In the genomic region with DNA sequence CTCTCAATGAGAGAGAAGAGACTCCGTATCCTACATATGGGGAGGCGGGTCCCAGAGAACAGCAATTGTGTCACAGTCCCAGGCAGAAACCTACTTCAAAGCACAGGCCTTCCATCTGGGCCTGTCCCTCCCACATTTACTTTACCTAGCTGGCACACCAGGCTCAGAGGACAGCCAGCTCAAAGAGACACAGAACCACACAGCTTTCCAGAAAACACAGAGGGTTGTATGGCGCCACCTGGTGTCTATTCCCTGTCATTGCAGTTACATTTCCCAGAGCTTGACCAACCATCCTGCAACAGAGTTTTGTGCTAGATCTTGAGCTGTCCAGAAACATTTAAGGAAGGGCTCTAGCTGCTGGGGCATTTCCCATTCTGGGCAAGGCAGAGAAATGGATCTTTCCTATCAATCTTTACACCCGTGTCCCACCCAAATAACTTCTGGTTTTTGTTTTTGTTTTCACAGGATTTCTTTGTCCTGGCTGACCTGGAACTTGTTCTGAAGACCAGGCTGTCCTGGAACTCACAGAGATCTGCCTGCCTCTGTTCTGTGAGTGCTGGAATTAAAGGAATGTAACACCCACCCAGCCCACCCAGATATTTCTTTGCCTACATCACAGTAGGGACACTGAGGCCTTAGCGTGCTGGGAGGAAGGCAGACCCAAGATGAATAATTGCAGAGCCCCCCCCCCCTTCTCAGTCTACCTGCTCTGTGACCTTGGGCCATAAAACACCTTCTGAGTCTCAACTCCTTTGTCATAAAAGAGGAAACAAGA, we compare ENCODE assay signal across 9 mouse cellular contexts. TPM values are rescaled to one million over a fixed set of nuclear protein-coding genes. Genes with fewer than 3 reads are reported as not detected.
DNase-seq lines count a peak whose midpoint lies in the region; ATAC-seq and TF ChIP-seq lines count a peak whose summit lies in the region.
"Had no signal": no experiment of that assay in that cellular context is flagged by ENCODE, and none has a peak within 500 bp of the region (broad histone marks: within the 10 kb centered on the region; RNA-seq: fewer than 3 reads in every experiment).

No protein-coding gene starts in this region.

- peaks cover 45% of the 10 kb centered on the region for H3K4me1 ChIP-seq in intestine, embryonic 16.5 days (ENCODE audit: control insufficient read depth, insufficient read depth, low read length)
- H3K4me1 ChIP-seq in midbrain, postnatal 0 days (ENCODE audit: insufficient read depth, low read length) = peaks cover 3% of the 10 kb centered on the region

- intact Hi-C loops in gastrocnemius, postnatal 14 days (cut with DNase I; ENCODE audit: low total_unique reads) = loop anchor here (2.0 to 5.0 kb wide), 3 partner anchors 60 to 171 kb away; no protein-coding TSS in a partner anchor
- intact Hi-C loops in left cerebral cortex, postnatal 4 days (cut with DNase I) = loop anchor here (2.0 to 5.0 kb wide), 3 partner anchors 63 to 170 kb away; no protein-coding TSS in a partner anchor

- H3K9ac ChIP-seq in intestine, embryonic 16.5 days (ENCODE audit: low read depth, low read length) = peak overlapping the region; percentile 23; the same call in 1 of the 2 replicates
- H3K9ac ChIP-seq in midbrain, postnatal 0 days (replicated peaks; ENCODE audit: low read length, poor library complexity, severe bottlenecking) = no peak overlapping the region
- H3K9ac ChIP-seq: embryonic facial prominence, embryonic 15.5 days had no signal

- no peak overlapping the region for H3K4me2 ChIP-seq in intestine, embryonic 16.5 days (ENCODE audit: low read depth, low read length)
- no peak overlapping the region for H3K4me2 ChIP-seq in midbrain, postnatal 0 days (ENCODE audit: low read depth, low read length, poor library complexity, severe bottlenecking)
- H3K4me2 ChIP-seq: embryonic facial prominence, embryonic 15.5 days had no signal

- H3K9me3 ChIP-seq in intestine, embryonic 16.5 days (ENCODE audit: control insufficient read depth, low read length) = no peaks in the 10 kb centered on the region
- H3K9me3 ChIP-seq in midbrain, postnatal 0 days (ENCODE audit: low read length) = no peaks in the 10 kb centered on the region
- H3K9me3 ChIP-seq: embryonic facial prominence, embryonic 15.5 days had no signal

- peak; percentile 98 for TF ChIP-seq CTCF in midbrain, postnatal 0 days (IDR thresholded peaks at IDR 0.05)

- H3K27me3 ChIP-seq in intestine, embryonic 16.5 days (replicated peaks; ENCODE audit: control insufficient read depth, insufficient read depth, low read length) = no peaks in the 10 kb centered on the region
- 0 out of 2 replicates have a peak, but pooled peaks cover 13% of the 10 kb centered on the region for H3K27me3 ChIP-seq in midbrain, postnatal 0 days (ENCODE audit: insufficient read depth, low read length)
- H3K27me3 ChIP-seq: embryonic facial prominence, embryonic 15.5 days had no signal

- H3K27ac ChIP-seq in intestine, embryonic 16.5 days (ENCODE audit: low read length) = peak overlapping the region; percentile 97
- H3K27ac ChIP-seq in midbrain, postnatal 0 days (ENCODE audit: low read depth, low read length) = no peak overlapping the region
- H3K27ac ChIP-seq: embryonic facial prominence, embryonic 15.5 days had no signal

- WGBS in intestine, embryonic 16.5 days = 40% methylated on average over 5 of the region's 5 CpGs
- 43% methylated on average over 5 of the region's 5 CpGs for WGBS in midbrain, postnatal 0 days

- peak; percentile 60 for ATAC-seq in intestine, embryonic 16.5 days
- ATAC-seq in midbrain, postnatal 0 days (ENCODE audit: low FRiP score) = no peak

- no peaks in the 10 kb centered on the region for H3K36me3 ChIP-seq in intestine, embryonic 16.5 days (ENCODE audit: control insufficient read depth, insufficient read depth, low read length)
- H3K36me3 ChIP-seq in midbrain, postnatal 0 days (ENCODE audit: insufficient read depth, low read length) = no peaks in the 10 kb centered on the region
- H3K36me3 ChIP-seq: embryonic facial prominence, embryonic 15.5 days had no signal

- no peak overlapping the region for H3K4me3 ChIP-seq in intestine, embryonic 16.5 days (ENCODE audit: low read length)
- no peak overlapping the region for H3K4me3 ChIP-seq in midbrain, postnatal 0 days (ENCODE audit: low read depth, low read length)
- H3K4me3 ChIP-seq: embryonic facial prominence, embryonic 15.5 days had no signal

- DNase-seq in urinary bladder, postnatal 25 days (ENCODE audit: low spot score) = peak; percentile 65
- DNase-seq in urinary bladder, adult 2 months (ENCODE audit: low spot score) = no peak
- DNase-seq in cerebellum, postnatal 4 days (ENCODE audit: low spot score in 2 of 2) = peak; percentile 52 to 75
- peak; percentile 54 for DNase-seq in gastrocnemius, postnatal 14 days
- peak; percentile 55 for DNase-seq in left cerebral cortex, postnatal 4 days
- DNase-seq in midbrain, postnatal 0 days (ENCODE audit: low spot score) = peak; percentile 79
- peak; percentile 39 to 55 for DNase-seq in spleen, postnatal 36 days (ENCODE audit: low spot score in 2 of 2)

RNA-seq across cellular contexts. Expression of gene Lctl, which starts 29.3 kb away (rescaled TPM):
- polyA plus RNA-seq in urinary bladder, adult 2 months (2012; rRNA removed) = 0.38 and 1.3 TPM in 2 replicates
- total RNA-seq in gastrocnemius, postnatal 14 days (2021) = under 1 TPM in 1 of 2 experiments, not detected in 1; 0.18 TPM
- polyA plus RNA-seq in intestine, embryonic 16.5 days (2015; fragmentation: Nextera tagmentation; extraction: Ambion mirVana) = 0.15 and 0.40 TPM in 2 replicates
- not detected for total RNA-seq in left cerebral cortex, postnatal 4 days (2021)
- not detected in 2 replicates for total RNA-seq in midbrain, postnatal 0 days (2014; rRNA removed)
- not detected in 2 replicates for polyA plus RNA-seq in midbrain, postnatal 0 days (2015; fragmentation: Nextera tagmentation; extraction: Ambion mirVana)
